Mouse (Mus musculus): ENCODE results near the gene Gm28539. TPM values are rescaled to one million over a fixed set of nuclear protein-coding genes. Genes with fewer than 3 reads are reported as not detected.
"Not testable (repeated sequence)": the region's sequence is repeated elsewhere in the genome, so short reads cannot be mapped to it uniquely, and the experiment has no call there.

The Gm28539 gene
- total RNA-seq, 2 experiments from 2014 or later = 2.4 TPM; not detected in 1

DNA sequence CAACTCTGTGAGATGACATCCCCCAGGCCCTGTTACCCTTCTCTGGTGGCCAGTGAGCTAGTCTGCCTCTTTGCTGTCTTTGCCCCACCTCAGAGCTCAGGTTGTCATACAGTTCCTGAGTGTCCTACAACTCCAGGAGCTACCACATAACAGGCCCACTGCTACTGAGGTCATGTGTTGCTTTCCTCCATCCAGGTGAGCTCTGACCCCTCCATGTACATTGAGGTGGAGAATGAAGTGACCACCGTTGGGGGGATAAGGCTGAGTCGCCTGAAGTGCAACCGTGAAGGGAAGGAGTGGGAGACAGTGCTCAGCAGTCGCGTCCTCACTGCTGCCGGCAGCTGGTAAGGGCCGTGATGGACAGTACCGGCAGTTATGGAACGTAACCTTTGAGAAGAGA, 112.6 kb downstream of the Gm28539 start:
- no peak for DNase-seq

DNA sequence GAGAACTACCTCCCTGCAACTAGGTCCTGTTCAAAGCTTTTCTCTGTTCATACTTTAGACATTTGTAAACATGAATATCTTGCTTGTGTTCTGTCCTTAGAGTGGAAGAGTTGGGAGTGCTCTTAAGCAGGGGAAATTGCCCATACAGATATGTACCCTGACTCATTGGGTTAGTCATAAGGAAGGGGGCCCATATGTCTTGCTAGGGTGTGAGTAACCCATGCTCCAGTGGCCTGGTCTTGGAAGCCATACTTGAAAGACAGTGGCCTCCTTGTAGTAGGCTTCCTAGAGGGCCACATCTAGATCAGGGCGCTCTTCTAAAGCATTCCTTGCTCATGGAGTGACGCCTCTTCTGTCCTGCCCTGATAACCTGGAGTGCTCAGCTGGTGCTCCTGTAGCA, 114.0 kb downstream of the Gm28539 start:
- no peak for DNase-seq
- intact Hi-C loops (cut with DNase I) = no loop called here

More for the DNA sequence above, 112.6 kb downstream of the Gm28539 start:
- intact Hi-C loops (cut with DNase I) = no loop called here

DNA sequence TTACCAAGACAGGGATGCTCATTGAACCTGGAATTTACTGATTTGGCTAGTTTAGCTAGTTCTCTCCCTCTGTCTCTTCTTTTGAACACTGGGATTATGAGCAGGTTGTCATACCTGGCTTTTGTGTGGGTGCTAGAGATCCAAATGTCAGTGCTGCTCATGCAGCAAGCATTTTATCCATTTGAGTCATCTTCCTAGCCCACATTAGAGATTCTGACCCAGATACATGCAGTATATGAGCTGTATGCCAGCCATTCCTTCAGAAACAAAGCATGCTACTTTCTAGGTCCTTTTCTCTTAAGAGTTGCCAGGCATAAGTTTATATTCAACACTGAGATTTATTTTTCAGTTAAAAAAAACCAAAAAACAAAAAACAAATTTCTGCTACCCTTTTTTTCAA, 116.4 kb downstream of the Gm28539 start:
- intact Hi-C loops (cut with DNase I) = no loop called here

DNA sequence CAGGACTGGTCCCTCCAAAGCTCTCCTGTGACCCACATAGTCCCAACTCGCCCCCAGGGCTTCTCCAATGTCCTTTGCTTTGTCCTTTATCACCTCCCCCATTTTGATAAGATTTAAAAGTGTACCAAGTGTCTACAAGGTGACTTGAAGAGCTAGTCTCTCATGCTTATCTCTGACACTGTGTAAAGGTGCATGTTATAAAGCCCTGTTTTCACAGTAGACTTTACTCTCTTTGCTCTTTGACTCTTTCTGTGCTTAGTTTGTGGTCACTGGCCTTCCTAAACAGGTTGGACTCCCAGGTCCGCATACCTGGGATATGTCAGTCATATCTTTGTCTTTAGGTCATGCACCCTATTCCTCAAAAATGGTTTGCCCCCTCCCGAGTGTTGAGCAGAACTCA, 118.7 kb downstream of the Gm28539 start:
- intact Hi-C loops (cut with DNase I) = no loop called here
- DNase-seq = no peak

More for the DNA sequence above, 116.4 kb downstream of the Gm28539 start:
- no peak for DNase-seq

DNA sequence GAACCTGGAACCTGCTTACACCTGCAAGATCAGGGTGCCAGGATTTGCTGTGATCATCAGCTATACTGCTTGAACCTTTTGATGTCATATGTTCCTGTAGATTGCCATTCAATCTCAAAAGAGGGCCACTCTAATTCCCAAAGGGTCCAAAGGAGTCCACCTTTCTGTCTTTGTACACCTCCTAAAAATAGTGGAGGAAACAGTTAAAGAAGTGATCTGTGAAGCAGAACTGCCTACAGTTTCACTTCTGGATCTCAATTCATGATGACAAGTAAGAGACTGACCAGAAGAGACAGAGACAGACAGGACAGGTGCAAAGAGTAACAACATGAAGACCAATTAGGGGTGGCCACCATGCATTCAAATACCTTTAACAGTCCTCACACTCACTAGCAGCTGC, 127.1 kb downstream of the Gm28539 start:
- intact Hi-C loops (cut with DNase I) = no loop called here
- DNase-seq = no peak

DNA sequence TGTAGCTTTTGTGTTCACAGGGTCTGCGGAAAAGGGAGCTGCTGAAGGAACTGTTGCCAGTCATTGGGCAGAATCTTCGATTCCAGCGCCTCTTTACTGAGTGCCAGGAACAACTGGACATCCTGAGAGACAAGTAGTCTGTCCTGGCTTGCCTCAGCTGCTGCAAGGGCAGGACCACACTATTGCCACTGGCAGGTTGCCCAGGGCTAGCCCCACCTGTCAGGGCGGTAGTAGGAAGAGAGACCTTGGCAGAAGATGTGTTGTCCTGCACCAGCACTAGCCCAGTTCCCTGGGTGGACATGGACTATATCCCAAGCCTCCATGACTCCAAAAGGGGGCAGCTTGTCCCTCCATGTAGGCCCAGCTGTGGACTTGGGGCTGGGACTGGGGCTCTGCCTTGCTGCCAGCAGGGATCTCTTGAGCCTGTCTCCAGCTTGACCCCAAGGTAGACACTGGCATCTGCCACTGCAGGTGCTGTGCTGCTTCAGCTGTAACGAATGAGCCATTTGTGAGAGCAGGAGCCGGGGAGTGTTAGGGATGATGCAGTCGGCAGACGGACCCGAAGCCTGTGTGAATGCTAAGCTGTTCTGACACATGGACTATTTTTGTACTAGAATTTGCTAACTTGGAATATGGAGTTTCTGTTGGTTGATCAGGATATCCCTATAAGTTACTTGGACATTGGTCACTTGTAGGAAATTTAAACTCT, 133.2 kb downstream of the Gm28539 start:
- DNase-seq = no peak
- intact Hi-C loops (cut with DNase I) = no loop called here

DNA sequence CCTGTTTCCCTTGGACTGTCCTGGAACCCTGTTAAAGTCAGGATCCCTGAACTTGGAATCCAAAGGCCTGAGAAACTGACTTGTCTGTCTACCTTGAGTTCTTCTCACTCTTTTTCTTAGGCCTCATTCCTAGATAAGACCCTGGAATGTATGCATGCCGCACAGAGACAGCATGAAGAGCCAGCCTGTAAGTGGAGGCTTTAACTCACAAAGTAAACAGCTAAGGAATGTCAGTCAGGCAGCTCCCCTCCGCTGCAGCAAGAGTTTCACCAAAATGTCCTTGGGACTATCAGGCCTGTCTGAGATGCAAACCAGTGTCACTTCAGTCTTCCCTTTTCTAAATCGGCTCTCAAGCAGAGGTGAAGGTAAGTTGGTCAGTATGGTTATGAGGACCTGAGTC, 134.5 kb downstream of the Gm28539 start:
- intact Hi-C loops (cut with DNase I) = no loop called here

DNA sequence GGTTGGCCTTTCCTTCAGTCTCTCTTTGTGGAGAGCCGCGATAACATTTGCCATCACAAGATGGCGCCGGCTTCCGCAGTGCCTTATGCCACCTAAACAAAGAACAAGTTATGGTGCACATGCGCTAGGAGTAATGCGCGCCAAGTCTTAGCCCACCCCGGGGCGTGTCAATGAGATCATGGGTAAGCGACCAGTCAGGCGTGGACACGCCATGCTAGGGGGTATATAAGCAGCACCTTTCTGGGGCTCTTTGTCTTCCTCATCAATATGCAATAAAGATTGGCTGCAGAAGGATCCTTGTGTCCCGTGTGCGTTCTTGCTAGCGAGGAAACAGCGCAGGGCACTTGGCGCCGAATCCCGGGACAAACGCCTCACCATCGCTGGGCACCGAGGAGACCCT, 139.3 kb downstream of the Gm28539 start:
- intact Hi-C loops (cut with DNase I); DNase-seq: not testable (repeated sequence)

More for the DNA sequence above, 134.5 kb downstream of the Gm28539 start:
- no peak for DNase-seq

DNA sequence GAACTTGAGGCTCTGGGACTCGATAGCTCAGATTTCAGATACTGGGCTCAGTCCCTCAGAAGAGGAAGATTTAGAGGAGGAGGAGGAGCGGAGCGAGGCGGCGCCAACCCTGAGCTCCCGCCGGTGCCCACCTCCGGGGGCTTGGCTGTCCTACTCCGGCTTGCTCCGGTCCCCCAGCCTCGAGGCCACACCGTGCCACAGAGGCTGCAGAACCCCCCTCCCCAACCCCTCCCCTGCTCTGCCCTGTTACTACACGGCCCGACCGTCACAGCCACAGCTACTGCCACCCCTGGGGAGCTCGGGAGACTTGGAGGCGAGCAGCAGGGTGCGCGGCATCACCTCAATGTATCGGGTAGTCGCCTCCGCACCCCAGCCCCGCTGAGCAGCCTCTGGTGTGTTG, 139.9 kb downstream of the Gm28539 start:
- no peak for DNase-seq
- intact Hi-C loops (cut with DNase I) = no loop called here

DNA sequence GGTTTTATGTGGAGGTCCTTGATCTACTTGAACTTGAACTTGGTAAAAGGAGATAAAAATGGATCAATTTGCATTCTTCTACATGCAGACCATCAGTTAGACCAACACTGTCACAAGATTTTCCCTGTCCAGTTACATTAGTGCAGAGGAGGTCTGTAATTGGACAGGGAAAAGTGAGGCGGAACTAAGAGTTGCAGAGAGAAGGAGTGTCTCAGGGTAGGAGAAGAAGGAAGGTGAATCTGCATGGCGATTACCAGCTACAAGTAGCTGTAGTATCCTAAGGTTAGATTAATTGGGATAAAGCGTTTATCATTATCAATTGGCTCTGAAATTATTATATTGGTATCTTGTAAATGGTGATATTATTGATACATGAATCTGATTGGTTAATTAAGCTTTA, 150.0 kb downstream of the Gm28539 start:
- intact Hi-C loops (cut with DNase I) = no loop called here
- no peak for DNase-seq

DNA sequence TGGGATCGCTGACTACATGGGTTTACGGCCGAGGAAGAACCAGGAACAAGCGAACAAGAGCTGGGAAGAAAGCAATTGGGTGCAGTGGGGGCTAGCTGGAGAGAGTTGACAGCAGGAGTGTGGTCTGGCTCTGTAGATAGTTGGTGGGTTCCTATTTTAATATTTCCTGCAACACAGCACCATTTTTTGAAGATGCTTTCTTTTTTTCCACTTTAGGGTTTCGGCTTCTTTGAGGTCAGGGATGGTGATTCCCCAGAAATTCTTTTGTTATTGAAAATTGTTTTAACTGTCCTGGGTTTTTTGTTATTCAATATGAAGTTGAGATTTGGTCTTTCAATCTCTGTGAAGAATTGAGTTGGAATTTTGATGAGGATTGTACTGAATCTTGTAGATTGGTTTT, 150.5 kb downstream of the Gm28539 start:
- DNase-seq = no peak
- intact Hi-C loops (cut with DNase I) = no loop called here

DNA sequence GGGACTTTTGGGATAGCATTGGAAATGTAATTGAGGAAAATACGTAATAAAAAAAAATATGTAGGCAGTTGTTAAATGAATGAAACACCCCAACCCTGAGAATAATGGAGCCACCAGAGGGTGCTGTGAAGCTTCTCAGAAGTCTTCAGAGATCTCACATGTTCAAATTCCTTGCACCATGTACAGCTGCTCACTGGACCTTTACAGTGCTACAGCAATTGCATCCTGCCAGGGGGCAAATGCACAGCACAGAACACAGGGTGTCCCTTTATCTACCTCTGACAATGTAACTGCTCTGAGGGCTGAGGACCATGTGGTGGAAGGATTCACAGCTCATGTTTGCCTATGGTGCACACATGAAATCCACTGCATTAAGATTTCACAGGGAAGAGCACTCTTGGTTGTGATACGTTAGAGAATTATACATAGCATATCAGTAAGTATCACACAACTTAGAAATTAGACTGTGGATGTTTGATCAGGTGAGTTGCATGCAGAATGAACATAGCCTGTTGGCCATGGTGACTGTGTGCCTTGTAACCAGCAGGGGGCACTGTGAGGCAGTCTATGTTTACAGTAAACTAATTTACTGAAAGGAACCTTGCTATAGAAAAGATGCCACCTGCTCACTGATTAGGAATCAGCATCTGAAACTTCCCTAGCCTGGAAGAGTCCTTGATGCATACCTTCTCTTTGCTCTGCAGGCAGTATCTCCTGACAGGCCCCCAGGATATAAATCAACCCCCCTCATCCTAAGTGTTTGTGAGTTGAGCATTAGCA, 166.4 kb downstream of the Gm28539 start:
- not testable (repeated sequence) for DNase-seq

DNA sequence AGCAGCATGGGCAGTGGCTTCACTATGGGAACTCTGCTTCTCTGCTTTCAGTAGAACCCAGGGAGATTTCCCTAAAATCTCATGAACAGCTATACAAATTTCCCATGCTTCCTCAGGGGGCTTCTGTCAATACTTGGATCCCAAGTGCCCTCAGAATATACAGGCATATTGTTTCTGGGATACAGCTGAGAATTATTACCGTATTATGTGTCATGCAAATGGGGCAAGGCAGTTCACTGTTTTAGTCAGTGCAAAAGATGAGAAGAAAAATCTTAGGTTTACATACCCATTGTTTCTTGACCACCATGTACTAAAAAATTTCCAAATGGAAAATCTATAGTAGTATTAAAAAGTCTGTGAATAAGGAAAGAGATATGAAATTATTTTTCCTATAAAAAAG, 167.4 kb downstream of the Gm28539 start:
- no peak for DNase-seq
- intact Hi-C loops (cut with DNase I) = no loop called here

More for the DNA sequence above, 166.4 kb downstream of the Gm28539 start:
- intact Hi-C loops (cut with DNase I) = not testable (repeated sequence)

DNA sequence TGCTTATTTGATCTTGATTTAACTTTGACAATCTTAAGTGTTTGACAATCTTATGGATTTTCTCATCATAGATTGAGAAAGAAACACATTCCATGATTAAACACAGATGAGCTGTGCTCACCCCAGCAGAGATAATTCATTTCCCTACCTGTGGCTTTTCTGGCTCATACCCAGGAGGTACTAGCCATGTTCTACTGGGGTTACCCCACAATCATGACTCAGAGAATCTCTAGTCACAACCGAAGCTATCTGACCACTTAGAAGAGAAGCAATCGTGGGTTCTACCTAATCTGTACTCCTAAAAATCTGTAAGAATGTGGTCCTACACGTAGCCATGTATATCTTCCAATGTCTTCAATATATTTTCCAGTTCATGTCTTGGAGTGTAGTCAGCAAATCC, 168.9 kb downstream of the Gm28539 start:
- intact Hi-C loops (cut with DNase I) = no loop called here

More for the DNA sequence above, 168.9 kb downstream of the Gm28539 start:
- DNase-seq = no peak

Other genes with a start within 250 kb of the Gm28539 start
- 1 to 10 TPM in 1 of 2 experiments, under 1 TPM in 1; 0.51 to 2.2 TPM for gene Tbx1, start 245.9 kb upstream of the Gm28539 start, total RNA-seq (2021)
- 1 to 10 TPM; 1.2 TPM for gene Gp1bb, start 214.2 kb upstream of the Gm28539 start, total RNA-seq (2021)
- gene Gm49601, start 210.2 kb upstream of the Gm28539 start, total RNA-seq (2021) = 1 to 10 TPM in 1 of 2 experiments, under 1 TPM in 1; 0.60 to 1.6 TPM
- 1 to 10 TPM; 3.7 to 3.8 TPM for gene Sept5, start 206.6 kb upstream of the Gm28539 start, total RNA-seq (2021)
- gene Cldn5, start 59.7 kb upstream of the Gm28539 start, total RNA-seq (2021) = 10 to 100 TPM; 37.2 to 45.9 TPM
- gene Ufd1, start 24.8 kb upstream of the Gm28539 start, total RNA-seq (2021) = 10 to 100 TPM; 48.8 to 58.1 TPM
- gene Cdc45, start 24.6 kb upstream of the Gm28539 start, total RNA-seq (2021) = 1 to 10 TPM; 2.7 to 3.6 TPM
- 10 to 100 TPM; 21.8 to 25.6 TPM for gene 2510002D24Rik, start within 50 bp of the Gm28539 start, total RNA-seq (2021)
- 10 to 100 TPM; 55.4 to 59.0 TPM for gene Mrpl40, start 40.3 kb downstream of the Gm28539 start, total RNA-seq (2021)
- gene Hira, start 40.5 kb downstream of the Gm28539 start, total RNA-seq (2021) = 10 to 100 TPM; 20.0 to 24.9 TPM